Mouse (Mus musculus) lung, adult 18-20 months (tissue): ENCODE measurements at regions not wholly inside any gene's neighbourhood (a gene's known extent, or its start where the extent isn't known, plus 50 kb on each side); places are given as distances from the start of the nearest gene placed in this dataset.

Experiments used
- DNase-seq, 2 experiments: peaks; one replicate each; pipeline ENCODE4 v3.0.0; 2022; ENCODE audit warnings: mixed read lengths in 2 of 2

GRCm38 (mm10) chr7:135823884-135824750 lies 108.0 kb upstream of the Mki67 start:
- no peak for DNase-seq

GRCm38 (mm10) chr7:135829246-135829645 lies 113.1 kb upstream of the Mki67 start:
- no peak for DNase-seq

GRCm38 (mm10) chr7:135833425-135833824 lies 117.3 kb upstream of the Mki67 start:
- DNase-seq = no peak

GRCm38 (mm10) chr7:135836808-135837733 lies 120.9 kb upstream of the Mki67 start:
- peak; percentile 17 to 24 for DNase-seq

- DNase-seq = no peak
These were observed 127.9 kb upstream of the Mki67 start for GRCm38 (mm10) chr7:135844018-135844417.

GRCm38 (mm10) chr7:135847304-135847703 lies 131.1 kb upstream of the Mki67 start:
- DNase-seq = no peak

GRCm38 (mm10) chr7:135848170-135848569 lies 132.0 kb upstream of the Mki67 start:
- no peak for DNase-seq

GRCm38 (mm10) chr7:135848833-135849232 lies 132.7 kb upstream of the Mki67 start:
- DNase-seq = no peak

GRCm38 (mm10) chr7:135853127-135853813 lies 137.1 kb upstream of the Mki67 start:
- DNase-seq = no peak

GRCm38 (mm10) chr7:135853814-135854324 lies 137.7 kb upstream of the Mki67 start:
- DNase-seq = no peak

- DNase-seq = no peak
These were observed 144.1 kb upstream of the Mki67 start for GRCm38 (mm10) chr7:135860288-135860687.

- no peak for DNase-seq
These were observed 144.7 kb upstream of the Mki67 start for GRCm38 (mm10) chr7:135860741-135861408.

- no peak for DNase-seq
These were observed 145.2 kb upstream of the Mki67 start for GRCm38 (mm10) chr7:135861409-135861805.

- peak in 1 of 2 experiments; percentile 25 for DNase-seq
These were observed 147.6 kb upstream of the Mki67 start for GRCm38 (mm10) chr7:135863581-135864426.

GRCm38 (mm10) chr7:135870981-135871380 lies 154.8 kb upstream of the Mki67 start:
- DNase-seq = no peak

GRCm38 (mm10) chr7:135877091-135877874 lies 161.1 kb upstream of the Mki67 start:
- DNase-seq = no peak

- no peak for DNase-seq
These were observed 162.6 kb upstream of the Mki67 start for GRCm38 (mm10) chr7:135878750-135879149.

GRCm38 (mm10) chr7:135880446-135880845 lies 164.3 kb upstream of the Mki67 start:
- no peak for DNase-seq

GRCm38 (mm10) chr7:135882306-135882705 lies 166.1 kb upstream of the Mki67 start:
- no peak for DNase-seq

GRCm38 (mm10) chr7:135888598-135888997 lies 172.4 kb upstream of the Mki67 start:
- no peak for DNase-seq
